Mouse (Mus musculus) embryonic facial prominence, embryonic 12.5 days (tissue): Measurements from ENCODE around the gene Ldlr. TPM values are rescaled to one million over a fixed set of nuclear protein-coding genes. Genes with fewer than 3 reads are reported as not detected.

Experiments used
- ATAC-seq: fragments of 200-750 bp; cut with Nextera tagmentation; 2 replicates; pipeline ENCODE4 v1.8.0; 2017; ENCODE audit not compliant: insufficient number of reproducible peaks, insufficient read depth, low FRiP score, low TSS enrichment
- H3K27ac ChIP-seq: fragments of 300-500 bp; sonication (generic); 2 replicates; pipeline ENCODE4 v1.5.1; 2016; ENCODE audit warnings: mild to moderate bottlenecking
- H3K27me3 ChIP-seq: fragments of 300-500 bp; sonication (generic); 2 replicates; pipeline ENCODE4 v1.6.1; 2016; ENCODE audit warnings: mild to moderate bottlenecking, moderate library complexity
- H3K36me3 ChIP-seq: fragments of 300-500 bp; sonication (generic); 2 replicates; pipeline ENCODE4 v1.6.1; 2016; ENCODE audit warnings: mild to moderate bottlenecking
- H3K4me1 ChIP-seq: fragments of 300-500 bp; sonication (generic); 2 replicates; pipeline ENCODE4 v1.6.1; 2016
- H3K4me2 ChIP-seq: fragments of 300-500 bp; sonication (generic); replicated peaks from 2 replicates; pipeline ENCODE4 v1.6.1; 2016; ENCODE audit warnings: mild to moderate bottlenecking, moderate library complexity
- H3K4me3 ChIP-seq: fragments of 300-500 bp; sonication (generic); 2 replicates; pipeline ENCODE4 v1.5.1; 2016; ENCODE audit warnings: mild to moderate bottlenecking
- H3K9ac ChIP-seq: fragments of 300-500 bp; sonication (generic); 2 replicates; pipeline ENCODE4 v1.6.1; 2016; ENCODE audit warnings: mild to moderate bottlenecking, moderate library complexity
- H3K9me3 ChIP-seq: fragments of 300-500 bp; sonication (generic); 2 replicates; pipeline ENCODE4 v1.6.1; 2016; ENCODE audit warnings: mild to moderate bottlenecking, moderate library complexity
- WGBS: fragments of 180-500 bp; shearing (Covaris S2); methylation state at CpG from one replicate; pipeline ENCODE4 v1.1.7; 2016; 5-methylcytosine and 5-hydroxymethylcytosine counted together
- polyA plus RNA-seq: library from polyadenylated mRNA; unstranded; fragments of >200 nt; fragmentation: Nextera tagmentation; extraction: Ambion mirVana; gene quantifications from 2 replicates; pipeline ENCODE4 v1.2.1, GENCODE M21; 2016

Gene Ldlr
- polyA plus RNA-seq, 1 experiment from 2014 or later = 36.8 TPM

DNA sequence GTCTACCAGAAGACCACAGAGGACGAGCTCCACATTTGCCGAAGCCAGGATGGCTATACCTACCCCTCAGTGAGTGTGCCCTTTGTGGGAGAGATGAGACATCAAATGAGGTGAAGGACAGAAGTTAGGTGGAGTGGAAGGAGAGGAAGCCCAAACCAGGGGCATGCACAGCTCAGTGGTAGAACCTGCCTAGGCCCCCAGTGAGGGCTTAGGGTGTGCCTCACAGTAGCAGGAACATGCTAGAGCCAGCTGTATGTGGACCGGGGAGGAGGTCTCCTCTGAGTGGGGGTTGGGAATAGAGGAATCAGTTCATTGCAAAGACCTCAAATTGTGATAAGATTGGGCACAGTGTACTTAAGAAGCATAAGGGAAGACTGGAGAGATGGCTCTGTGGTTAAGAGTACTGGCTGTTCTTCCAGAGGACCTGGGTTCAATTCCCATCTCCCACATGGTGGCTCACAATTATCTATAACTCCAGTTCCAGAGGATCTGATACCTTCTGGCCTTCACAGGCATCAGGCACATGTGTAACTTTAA is 24.0 kb downstream of the Ldlr start:
- no peaks in the 10 kb centered on the region for H3K27me3 ChIP-seq
- peaks cover 2% of the 10 kb centered on the region; the same call in 1 of the 2 replicates for H3K4me1 ChIP-seq
- no peak overlapping the region for H3K27ac ChIP-seq
- H3K36me3 ChIP-seq = peaks cover 83% of the 10 kb centered on the region
- H3K4me3 ChIP-seq = no peak overlapping the region
- WGBS = 92% methylated on average over 3 of the region's 3 CpGs
- ATAC-seq = no peak
- no peak overlapping the region for H3K4me2 ChIP-seq
- H3K9ac ChIP-seq = no peak overlapping the region
- no peaks in the 10 kb centered on the region for H3K9me3 ChIP-seq

DNA sequence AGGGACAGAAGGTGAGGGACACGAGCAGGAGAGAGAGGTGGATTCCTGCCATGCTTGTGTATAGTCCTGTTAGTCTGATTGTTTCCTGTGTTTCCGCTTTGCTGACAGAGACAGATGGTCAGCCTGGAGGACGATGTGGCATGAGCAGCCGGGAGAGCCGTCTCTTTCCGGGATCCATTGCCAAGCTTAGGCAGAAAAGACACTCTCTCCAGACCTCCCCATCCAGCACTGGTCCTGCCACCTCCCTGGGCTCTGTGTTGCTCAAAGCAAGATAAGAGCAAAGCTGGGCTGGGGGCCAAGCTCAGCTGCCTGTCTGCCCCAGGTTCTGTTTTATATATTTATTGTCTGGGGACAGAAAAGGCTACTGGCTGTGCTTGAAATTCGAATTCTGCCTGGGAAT is 24.8 kb downstream of the Ldlr start:
- Histone ChIP-seq H3K36me3 (peaks cover 75% of the 10 kb centered on the region), H3K9ac (no peak overlapping the region), H3K4me3 (no peak overlapping the region), H3K9me3 (no peaks in the 10 kb centered on the region), H3K4me1 (peaks cover 6% of the 10 kb centered on the region; the same call in 1 of the 2 replicates), H3K4me2 (no peak overlapping the region), H3K27me3 (no peaks in the 10 kb centered on the region), H3K27ac (no peak overlapping the region)
- WGBS = 77% methylated on average over 7 of the region's 7 CpGs
- ATAC-seq = no peak

DNA sequence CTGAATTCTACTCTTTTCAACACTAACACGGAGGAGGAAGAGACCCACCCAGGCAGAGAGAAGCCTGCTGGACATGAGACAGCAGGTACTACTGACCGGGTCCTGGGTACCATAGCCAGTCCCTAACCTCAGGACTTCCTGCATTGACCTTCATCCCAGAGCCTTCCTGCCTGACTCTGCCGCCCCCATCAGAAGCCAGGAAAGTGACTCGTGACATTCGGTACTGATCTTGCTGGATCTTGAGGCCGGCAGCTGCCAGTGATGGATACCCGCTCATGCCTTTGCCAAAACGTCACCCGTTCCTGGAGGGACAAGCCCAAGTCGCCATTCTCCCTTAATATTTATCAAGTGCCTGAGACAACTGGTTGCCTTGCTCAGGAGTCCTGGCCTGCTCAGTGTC is 25.2 kb downstream of the Ldlr start:
- Histone ChIP-seq H3K9me3 (no peaks in the 10 kb centered on the region), H3K4me2 (no peak overlapping the region), H3K4me1 (peaks cover 6% of the 10 kb centered on the region; the same call in 1 of the 2 replicates), H3K4me3 (no peak overlapping the region), H3K27me3 (no peaks in the 10 kb centered on the region), H3K27ac (no peak overlapping the region), H3K9ac (no peak overlapping the region), H3K36me3 (peaks cover 74% of the 10 kb centered on the region)
- WGBS = 92% methylated on average over 10 of the region's 10 CpGs
- ATAC-seq = no peak

DNA sequence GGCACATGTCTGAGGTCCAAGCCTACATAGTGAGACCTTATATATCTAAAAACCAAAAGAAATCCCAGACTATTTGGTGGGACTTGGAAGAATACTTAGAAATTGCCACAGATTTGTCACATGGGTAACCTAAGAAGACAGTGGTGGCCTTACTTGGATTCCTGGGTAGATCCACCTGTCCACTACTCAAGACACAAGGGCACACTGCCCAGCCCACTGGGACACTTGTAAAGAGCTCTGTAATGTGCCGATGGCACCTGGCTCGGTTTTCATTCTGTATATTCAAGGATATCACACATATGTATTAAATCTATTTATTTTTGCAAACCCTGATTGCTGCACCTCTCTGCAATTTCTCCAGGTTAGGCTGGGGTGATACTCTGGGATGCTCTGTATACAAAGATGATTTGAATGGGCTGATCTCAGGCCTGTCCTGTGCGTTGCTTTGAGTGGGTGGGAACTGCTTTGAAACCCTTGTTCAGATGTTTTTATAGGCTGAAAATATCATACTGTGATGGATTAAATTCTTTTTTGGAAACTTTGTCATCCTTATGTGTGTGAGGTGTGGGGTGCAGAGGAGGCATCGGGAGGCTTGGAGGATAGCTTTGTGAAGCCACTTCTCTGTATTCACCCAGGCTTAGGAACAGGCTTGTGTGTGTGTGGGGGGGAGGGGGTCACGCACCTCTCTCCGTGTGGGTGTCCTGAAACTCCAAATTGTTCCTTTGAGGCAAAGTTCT is 26.3 kb downstream of the Ldlr start:
- Histone ChIP-seq H3K27ac (0 out of 2 replicates have a peak overlapping the region, but pooled peaks have one; percentile 30), H3K9me3 (no peaks in the 10 kb centered on the region), H3K36me3 (peaks cover 68% of the 10 kb centered on the region), H3K4me2 (no peak overlapping the region), H3K4me1 (peaks cover 6% of the 10 kb centered on the region; the same call in 1 of the 2 replicates), H3K27me3 (no peaks in the 10 kb centered on the region), H3K9ac (no peak overlapping the region), H3K4me3 (no peak overlapping the region)
- no peak for ATAC-seq
- 87% methylated on average over 6 of the region's 6 CpGs for WGBS

DNA sequence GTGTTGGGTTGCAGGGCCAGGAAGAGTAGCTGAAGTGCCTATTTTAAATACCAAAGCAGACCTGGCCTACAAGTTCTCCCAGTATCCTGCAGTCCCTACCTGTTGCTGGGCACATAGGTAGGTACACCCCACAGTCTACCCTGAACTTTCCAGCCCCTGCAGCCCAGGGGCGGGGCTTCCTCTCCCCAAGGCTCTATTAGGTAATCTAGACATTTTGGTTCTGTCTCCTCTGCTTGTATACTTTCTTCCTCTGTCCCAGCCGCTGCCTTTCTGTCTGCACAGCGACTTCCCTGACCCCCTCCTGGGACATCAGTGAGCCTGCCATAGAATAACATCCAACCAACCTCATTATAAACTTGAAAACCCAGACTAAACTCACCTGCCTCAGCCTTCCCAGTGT is 27.1 kb downstream of the Ldlr start:
- ATAC-seq = no peak
- 0 out of 2 replicates have a peak overlapping the region, but pooled peaks have one; percentile 30 for H3K27ac ChIP-seq
- no peaks in the 10 kb centered on the region for H3K27me3 ChIP-seq
- H3K9me3 ChIP-seq = no peaks in the 10 kb centered on the region
- peaks cover 6% of the 10 kb centered on the region; the same call in 1 of the 2 replicates for H3K4me1 ChIP-seq
- 63% methylated on average over 3 of the region's 3 CpGs for WGBS
- no peak overlapping the region for H3K9ac ChIP-seq
- no peak overlapping the region for H3K4me3 ChIP-seq
- H3K4me2 ChIP-seq = no peak overlapping the region
- peaks cover 66% of the 10 kb centered on the region for H3K36me3 ChIP-seq

DNA sequence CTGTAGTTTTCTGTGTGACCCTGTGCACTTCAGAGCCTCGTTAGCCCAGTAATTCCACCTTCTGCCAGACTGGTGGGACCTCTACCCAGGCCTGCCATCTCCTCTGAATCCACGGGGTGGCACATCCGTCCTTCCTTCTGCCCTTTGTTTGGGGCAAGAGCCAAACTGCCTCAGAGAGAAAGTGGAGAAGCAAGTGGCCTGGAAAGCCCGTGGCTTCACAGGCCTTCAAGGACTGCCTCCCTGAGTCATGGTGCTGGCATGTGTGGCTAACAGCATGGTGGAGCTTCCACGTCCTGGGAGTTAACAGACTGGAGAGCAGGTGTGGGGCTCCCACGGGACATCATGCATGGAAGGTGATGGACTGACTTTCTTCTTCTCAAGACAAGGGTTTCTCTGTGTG is 28.1 kb downstream of the Ldlr start:
- Histone ChIP-seq H3K9me3 (no peaks in the 10 kb centered on the region), H3K9ac (no peak overlapping the region), H3K4me1 (peaks cover 6% of the 10 kb centered on the region; the same call in 1 of the 2 replicates), H3K4me3 (no peak overlapping the region), H3K36me3 (peaks cover 63% of the 10 kb centered on the region), H3K27ac (peak overlapping the region; percentile 46; the same call in 1 of the 2 replicates), H3K4me2 (no peak overlapping the region), H3K27me3 (no peaks in the 10 kb centered on the region)
- 72% methylated on average over 6 of the region's 6 CpGs for WGBS
- no peak for ATAC-seq

DNA sequence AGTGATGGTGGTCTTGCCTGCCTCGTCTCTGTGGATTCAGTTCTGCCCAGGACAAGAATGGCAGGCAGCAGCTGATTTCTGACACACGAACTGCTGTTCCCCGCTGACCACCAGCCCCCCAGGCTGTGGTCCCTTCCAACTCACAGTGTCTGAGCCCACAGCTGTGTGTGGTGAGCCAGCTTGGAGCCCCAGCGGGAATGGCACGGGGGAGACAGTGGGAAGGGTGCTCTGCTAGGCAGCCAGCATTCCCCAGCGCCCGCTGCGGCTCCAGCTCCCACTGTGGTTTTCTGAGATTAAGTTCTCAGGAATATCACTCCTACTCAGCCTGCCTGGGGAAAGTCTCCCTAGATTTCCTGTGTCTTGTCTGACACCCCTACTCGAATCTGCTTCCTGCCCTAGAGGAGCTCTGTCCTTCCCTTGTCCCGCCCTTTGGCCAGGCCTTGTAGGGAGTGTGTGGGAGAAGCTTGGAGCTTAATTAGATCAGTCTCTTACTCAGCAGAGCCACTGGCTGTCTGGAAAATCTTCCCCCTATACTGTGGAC is 29.0 kb downstream of the Ldlr start:
- Histone ChIP-seq H3K36me3 (peaks cover 63% of the 10 kb centered on the region), H3K4me3 (no peak overlapping the region), H3K9me3 (no peaks in the 10 kb centered on the region), H3K27ac (peak overlapping the region; percentile 56), H3K9ac (no peak overlapping the region), H3K27me3 (no peaks in the 10 kb centered on the region), H3K4me2 (no peak overlapping the region), H3K4me1 (peaks cover 6% of the 10 kb centered on the region; the same call in 1 of the 2 replicates)
- ATAC-seq = peak; percentile 37; the same call in 1 of the 2 replicates
- WGBS = 43% methylated on average over 10 of the region's 10 CpGs

DNA sequence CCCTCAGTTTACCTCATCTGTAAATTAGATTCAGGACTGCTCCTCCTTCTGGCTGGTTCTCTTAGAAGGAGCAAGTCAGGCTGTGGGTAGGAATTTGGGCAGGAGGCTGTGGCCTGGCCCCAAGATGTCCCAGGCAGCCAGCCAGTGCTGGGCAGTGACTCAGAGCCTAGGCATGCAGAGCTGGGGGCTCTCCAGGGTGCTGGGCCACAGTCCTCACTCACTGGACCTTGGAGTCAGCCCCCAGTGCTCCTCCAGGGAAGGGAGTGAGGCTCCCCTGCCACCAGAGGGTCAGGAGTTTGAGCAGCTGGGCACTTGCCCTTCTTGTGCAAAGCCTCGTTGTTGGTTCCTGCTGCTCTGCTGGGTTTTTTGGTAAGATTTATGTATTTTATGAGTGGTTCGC is 30.7 kb downstream of the Ldlr start:
- H3K9me3 ChIP-seq = no peaks in the 10 kb centered on the region
- no peak overlapping the region for H3K27ac ChIP-seq
- no peak overlapping the region for H3K4me3 ChIP-seq
- H3K36me3 ChIP-seq = peaks cover 50% of the 10 kb centered on the region
- H3K4me1 ChIP-seq = peaks cover 12% of the 10 kb centered on the region
- H3K4me2 ChIP-seq = no peak overlapping the region
- H3K9ac ChIP-seq = no peak overlapping the region
- ATAC-seq = no peak
- H3K27me3 ChIP-seq = no peaks in the 10 kb centered on the region
- WGBS = 87% methylated on average over 2 of the region's 2 CpGs

DNA sequence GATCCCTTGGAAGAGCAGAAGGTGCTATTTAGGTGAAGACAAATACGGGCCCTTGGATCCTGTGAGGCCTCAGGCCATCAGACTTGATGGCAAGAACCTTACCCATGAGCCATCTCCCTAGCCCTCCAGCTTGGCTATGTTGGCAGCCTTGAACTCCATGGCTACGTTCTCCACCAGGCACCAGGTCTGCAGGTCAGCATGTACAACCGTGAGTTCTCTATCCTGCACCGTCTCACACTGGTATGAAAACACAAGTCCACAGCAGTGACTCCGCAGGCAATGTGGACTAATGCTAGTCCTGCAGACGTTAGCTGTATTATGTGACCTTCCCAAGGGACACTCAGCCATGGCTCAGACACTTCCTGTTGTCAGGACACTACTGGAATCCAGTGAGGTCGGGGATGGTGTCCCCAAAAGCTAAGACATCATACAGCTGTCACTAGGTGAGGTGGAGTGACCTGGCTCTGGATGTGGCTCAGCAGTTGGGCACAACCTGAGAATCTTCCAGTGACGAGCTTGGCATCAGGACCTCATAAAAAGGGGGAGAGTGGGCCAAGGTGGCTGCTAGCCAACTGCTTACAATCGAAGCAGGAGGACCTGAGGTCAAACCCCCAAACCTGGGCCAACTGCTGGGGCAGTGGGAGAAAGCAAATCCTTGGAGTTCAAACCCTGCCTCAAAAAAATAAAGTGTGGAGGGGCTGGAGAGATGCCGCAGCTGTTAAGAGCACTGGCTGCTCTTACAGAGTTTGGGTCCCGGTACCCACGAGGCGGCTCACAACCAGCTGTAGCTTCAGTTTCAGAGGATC is 31.4 kb downstream of the Ldlr start:
- Histone ChIP-seq H3K36me3 (peaks cover 43% of the 10 kb centered on the region), H3K9ac (no peak overlapping the region), H3K9me3 (no peaks in the 10 kb centered on the region), H3K4me3 (no peak overlapping the region), H3K4me1 (peaks cover 17% of the 10 kb centered on the region), H3K4me2 (no peak overlapping the region), H3K27me3 (no peaks in the 10 kb centered on the region), H3K27ac (no peak overlapping the region)
- WGBS = 72% methylated on average over 13 of the region's 13 CpGs
- no peak for ATAC-seq

DNA sequence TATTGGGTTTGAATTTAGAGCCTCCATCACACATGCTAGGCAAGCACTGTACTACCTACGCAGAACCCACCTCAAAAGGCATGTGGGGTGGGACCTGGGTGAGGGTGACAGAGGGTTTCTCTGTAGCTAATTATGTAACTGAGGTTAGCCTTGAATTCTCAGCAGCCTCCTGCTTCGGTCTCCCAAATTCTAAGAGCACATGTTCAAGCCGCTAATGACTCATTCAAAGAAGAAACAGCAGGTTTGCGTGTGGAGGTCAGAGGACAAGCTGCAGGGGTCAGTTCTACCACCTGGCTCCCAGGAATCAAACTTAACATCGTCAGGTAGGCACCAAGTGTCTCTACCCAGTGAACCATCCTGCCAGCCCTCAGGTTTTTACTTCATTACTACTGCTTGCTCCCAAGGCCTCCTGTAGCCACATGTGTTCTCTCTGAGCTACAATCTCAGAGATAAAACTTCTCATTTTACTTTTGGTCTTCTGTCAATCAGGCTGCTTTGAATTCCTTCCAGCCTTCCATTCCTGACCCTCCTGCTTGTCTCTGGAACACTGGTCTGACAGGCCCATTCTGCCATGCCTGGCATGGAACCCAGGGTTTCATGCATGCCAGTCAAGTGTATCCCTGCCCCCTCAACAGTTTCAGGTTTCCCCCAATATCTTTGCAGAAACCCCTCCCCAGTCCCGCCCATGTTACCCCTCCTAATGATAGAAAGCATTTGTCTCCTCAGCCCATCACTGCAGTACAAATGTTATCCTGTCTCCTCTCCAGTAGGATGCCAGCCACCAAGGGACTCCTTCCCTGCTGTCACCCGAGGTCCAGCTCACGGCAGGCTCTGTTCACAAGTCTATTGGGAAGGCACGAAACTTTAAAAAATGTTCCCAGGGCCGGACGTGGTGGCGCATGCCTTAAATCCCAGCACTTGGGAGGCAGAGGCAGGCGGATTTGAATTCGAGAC is 35.6 kb downstream of the Ldlr start:
- ATAC-seq = no peak
- 53% methylated on average over 14 of the region's 14 CpGs for WGBS
- Histone ChIP-seq H3K4me3 (peak overlapping the region; percentile 80), H3K4me1 (peaks cover 11% of the 10 kb centered on the region), H3K27ac (no peak overlapping the region), H3K9ac (peak overlapping the region; percentile 79), H3K36me3 (peaks cover 30% of the 10 kb centered on the region), H3K9me3 (no peaks in the 10 kb centered on the region), H3K27me3 (no peaks in the 10 kb centered on the region), H3K4me2 (peak overlapping the region; percentile 59)

DNA sequence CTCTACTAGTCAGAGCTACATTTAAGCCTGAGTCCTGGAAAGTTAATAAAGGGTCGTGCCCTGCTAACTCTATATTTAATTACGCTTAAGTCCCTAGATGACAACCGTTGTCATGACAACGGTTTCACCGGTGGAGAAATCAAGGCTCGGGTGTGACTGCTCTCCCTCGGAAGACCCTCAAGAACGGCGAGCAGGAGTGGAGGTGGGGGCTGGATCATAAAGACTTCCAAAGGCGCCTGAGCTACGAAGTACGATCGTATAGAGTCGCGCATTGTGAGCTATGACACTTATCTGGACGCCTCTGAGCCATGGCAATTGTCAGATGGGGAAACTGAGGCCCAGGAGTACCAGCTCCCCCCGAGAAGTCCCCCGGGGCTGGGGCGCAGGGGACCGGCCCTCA is 36.4 kb downstream of the Ldlr start:
- Histone ChIP-seq H3K4me3 (peak overlapping the region; percentile 80), H3K4me1 (peaks cover 11% of the 10 kb centered on the region), H3K9ac (peak overlapping the region; percentile 79), H3K27ac (peak overlapping the region; percentile 75), H3K27me3 (no peaks in the 10 kb centered on the region), H3K36me3 (peaks cover 25% of the 10 kb centered on the region), H3K4me2 (peak overlapping the region; percentile 59), H3K9me3 (no peaks in the 10 kb centered on the region)
- ATAC-seq = no peak
- under 1% methylated on average over 20 of the region's 20 CpGs for WGBS
